Mouse (Mus musculus): ENCODE results near the gene Prdx5. TPM values are rescaled to one million over a fixed set of nuclear protein-coding genes. Genes with fewer than 3 reads are reported as not detected.

The Prdx5 gene
- polyA plus RNA-seq, 1 experiment = 56.4 TPM

DNA sequence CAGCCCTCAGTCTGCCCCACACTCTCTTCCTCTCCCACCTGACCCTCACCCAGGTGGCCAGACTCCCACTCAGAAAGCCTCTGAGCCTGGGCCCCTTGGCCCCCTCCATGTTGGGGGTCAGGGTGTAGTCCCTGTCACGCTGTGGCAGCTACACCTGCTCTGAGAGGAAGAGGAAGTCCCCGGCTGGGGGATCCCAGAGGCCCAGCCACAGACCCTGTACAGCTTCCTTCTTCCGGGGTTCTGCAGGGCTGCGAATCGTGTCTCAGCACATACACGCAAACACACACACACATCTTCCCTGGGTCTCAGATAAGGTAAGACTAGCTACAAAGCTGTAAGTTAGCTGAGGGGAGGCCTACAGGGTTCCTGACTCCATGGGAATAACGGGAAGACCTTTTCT is 51.9 kb downstream of the Prdx5 start, which contains the start of gene Ccdc88b:
TSS of gene Ccdc88b (minus strand) at position 181 of the 400 bp plus-strand sequence.
- no peaks in the 10 kb centered on the region for H3K27me3 ChIP-seq (ENCODE audit: control insufficient read depth, insufficient read depth, low read length, poor library complexity, severe bottlenecking)
- H3K9me3 ChIP-seq (replicated peaks; ENCODE audit: control insufficient read depth, insufficient read depth, low read length, poor library complexity, severe bottlenecking) = no peaks in the 10 kb centered on the region
- H3K36me3 ChIP-seq (ENCODE audit: control insufficient read depth, insufficient read depth, low read length, poor library complexity, severe bottlenecking) = no peaks in the 10 kb centered on the region
- no peak within 1 kb of the TSS for H3K4me3 ChIP-seq (ENCODE audit: low read depth, low read length)
- TF ChIP-seq CTCF (IDR thresholded peaks at IDR 0.05; ENCODE audit: low read depth, low read length) (no peak), EP300 (IDR thresholded peaks at IDR 0.05; ENCODE audit: insufficient read depth, low read depth, low read length) (no peak), POLR2A (IDR thresholded peaks at IDR 0.05; ENCODE audit: insufficient read depth, low read length) (no peak)
- H3K4me1 ChIP-seq (ENCODE audit: control insufficient read depth, insufficient read depth, low read length) = no peaks in the 10 kb centered on the region
- no peak within 1 kb of the TSS for H3K9ac ChIP-seq (ENCODE audit: low read depth, poor library complexity, severe bottlenecking)
- H3K27ac ChIP-seq (ENCODE audit: insufficient read depth, low read length) = no peak within 1 kb of the TSS

DNA sequence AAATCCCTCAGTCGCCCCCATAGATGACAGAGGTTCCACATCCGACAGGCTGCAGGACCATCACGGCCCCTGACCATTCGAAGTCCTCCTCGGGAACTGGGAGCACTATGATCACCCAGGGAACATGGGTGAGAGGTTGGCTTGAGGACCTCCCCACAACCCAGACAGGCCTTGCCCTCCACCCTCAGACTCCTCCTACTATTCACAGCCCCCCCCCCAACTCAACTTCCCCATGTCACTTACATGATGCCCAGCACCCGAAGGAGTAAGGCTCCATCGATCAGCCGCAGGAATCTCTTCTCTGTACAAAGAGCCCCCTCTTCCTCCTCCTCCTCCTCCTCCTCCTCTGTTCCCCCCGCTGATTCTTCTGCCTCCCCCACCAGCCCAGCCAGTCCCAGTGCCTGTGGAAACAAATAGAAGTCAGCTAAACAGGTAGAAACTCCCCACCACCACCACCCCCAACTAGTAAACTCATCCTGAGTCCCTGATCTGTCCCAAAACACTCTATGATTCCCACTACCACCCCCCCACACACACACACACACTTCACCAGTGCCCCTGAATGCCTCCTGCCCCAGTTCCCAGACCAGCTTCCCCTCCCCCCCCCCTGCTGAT is 52.4 kb downstream of the Prdx5 start:
- H3K27me3 ChIP-seq (ENCODE audit: control insufficient read depth, insufficient read depth, low read length, poor library complexity, severe bottlenecking) = no peaks in the 10 kb centered on the region
- no peak overlapping the region for H3K9ac ChIP-seq (ENCODE audit: low read depth, poor library complexity, severe bottlenecking)
- no peak overlapping the region for H3K27ac ChIP-seq (ENCODE audit: insufficient read depth, low read length)
- no peaks in the 10 kb centered on the region for H3K36me3 ChIP-seq (ENCODE audit: control insufficient read depth, insufficient read depth, low read length, poor library complexity, severe bottlenecking)
- TF ChIP-seq EP300 (IDR thresholded peaks at IDR 0.05; ENCODE audit: insufficient read depth, low read depth, low read length) (no peak), CTCF (IDR thresholded peaks at IDR 0.05; ENCODE audit: low read depth, low read length) (no peak), POLR2A (IDR thresholded peaks at IDR 0.05; ENCODE audit: insufficient read depth, low read length) (no peak)
- no peak overlapping the region for H3K4me3 ChIP-seq (ENCODE audit: low read depth, low read length)
- no peaks in the 10 kb centered on the region for H3K9me3 ChIP-seq (replicated peaks; ENCODE audit: control insufficient read depth, insufficient read depth, low read length, poor library complexity, severe bottlenecking)
- no peaks in the 10 kb centered on the region for H3K4me1 ChIP-seq (ENCODE audit: control insufficient read depth, insufficient read depth, low read length)

DNA sequence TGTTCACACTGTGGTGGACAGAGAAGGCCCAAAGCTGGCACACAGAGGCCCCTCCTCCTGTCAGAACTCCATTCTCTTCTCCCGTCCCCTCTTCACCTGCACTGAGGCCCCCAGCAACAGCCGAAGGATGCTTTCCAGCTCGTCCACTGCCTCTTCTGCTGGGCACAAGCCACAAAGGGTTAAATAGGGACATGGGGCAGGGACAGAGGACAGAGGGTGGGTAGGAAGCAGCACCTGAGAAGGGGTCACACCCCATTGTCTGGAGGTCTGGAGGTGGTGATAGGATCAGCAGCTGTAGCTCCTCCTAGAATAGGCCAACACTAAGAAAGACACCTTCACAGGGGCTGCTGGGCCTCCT is 52.9 kb downstream of the Prdx5 start:
- Histone ChIP-seq H3K27ac (ENCODE audit: insufficient read depth, low read length) (no peak overlapping the region), H3K9me3 (replicated peaks; ENCODE audit: control insufficient read depth, insufficient read depth, low read length, poor library complexity, severe bottlenecking) (no peaks in the 10 kb centered on the region), H3K9ac (ENCODE audit: low read depth, poor library complexity, severe bottlenecking) (no peak overlapping the region), H3K27me3 (ENCODE audit: control insufficient read depth, insufficient read depth, low read length, poor library complexity, severe bottlenecking) (no peaks in the 10 kb centered on the region), H3K4me1 (ENCODE audit: control insufficient read depth, insufficient read depth, low read length) (no peaks in the 10 kb centered on the region), H3K36me3 (ENCODE audit: control insufficient read depth, insufficient read depth, low read length, poor library complexity, severe bottlenecking) (no peaks in the 10 kb centered on the region), H3K4me3 (ENCODE audit: low read depth, low read length) (no peak overlapping the region)
- TF ChIP-seq POLR2A (IDR thresholded peaks at IDR 0.05; ENCODE audit: insufficient read depth, low read length) (no peak), EP300 (IDR thresholded peaks at IDR 0.05; ENCODE audit: insufficient read depth, low read depth, low read length) (no peak), CTCF (IDR thresholded peaks at IDR 0.05; ENCODE audit: low read depth, low read length) (no peak)

Other genes with a start within 250 kb of the Prdx5 start
- gene Rps6ka4, start 69.5 kb downstream of the Prdx5 start, polyA plus RNA-seq (2011; ENCODE audit: insufficient read depth, insufficient read length, low read depth, missing spikeins) = 4.5 and 5.2 TPM in 2 replicates
- gene Ccdc88b, start 51.9 kb downstream of the Prdx5 start, polyA plus RNA-seq (2011; ENCODE audit: insufficient read depth, insufficient read length, low read depth, missing spikeins) = 1.1 and 1.9 TPM in 2 replicates
- 109 and 112 TPM in 2 replicates for gene Trmt112, start 408 bp downstream of the Prdx5 start, polyA plus RNA-seq (2011; ENCODE audit: insufficient read depth, insufficient read length, low read depth, missing spikeins)
- 13.6 and 16.7 TPM in 2 replicates for gene Esrra, start 11.7 kb upstream of the Prdx5 start, polyA plus RNA-seq (2011; ENCODE audit: insufficient read depth, insufficient read length, low read depth, missing spikeins)
- gene Catsperz, start 15.3 kb upstream of the Prdx5 start, polyA plus RNA-seq (2011; ENCODE audit: insufficient read depth, insufficient read length, low read depth, missing spikeins) = 1.4 and 1.8 TPM in 2 replicates
- 1.5 TPM in 1 of 2 replicates, not detected in the other for gene Kcnk4, start 24.4 kb upstream of the Prdx5 start, polyA plus RNA-seq (2011; ENCODE audit: insufficient read depth, insufficient read length, low read depth, missing spikeins)
- 14.6 and 16.2 TPM in 2 replicates for gene Bad, start 31.8 kb upstream of the Prdx5 start, polyA plus RNA-seq (2011; ENCODE audit: insufficient read depth, insufficient read length, low read depth, missing spikeins)
- gene Gpr137, start 32.4 kb upstream of the Prdx5 start, polyA plus RNA-seq (2011; ENCODE audit: insufficient read depth, insufficient read length, low read depth, missing spikeins) = 9.0 and 12.8 TPM in 2 replicates
- gene Ppp1r14b, start 64.9 kb upstream of the Prdx5 start, polyA plus RNA-seq (2011; ENCODE audit: insufficient read depth, insufficient read length, low read depth, missing spikeins) = 151 and 166 TPM in 2 replicates
- gene Plcb3, start 66.4 kb upstream of the Prdx5 start, polyA plus RNA-seq (2011; ENCODE audit: insufficient read depth, insufficient read length, low read depth, missing spikeins) = 42.4 and 45.6 TPM in 2 replicates
- gene Fkbp2, start 70.4 kb upstream of the Prdx5 start, polyA plus RNA-seq (2011; ENCODE audit: insufficient read depth, insufficient read length, low read depth, missing spikeins) = 40.4 and 45.5 TPM in 2 replicates
- gene Vegfb, start 77.5 kb upstream of the Prdx5 start, polyA plus RNA-seq (2011; ENCODE audit: insufficient read depth, insufficient read length, low read depth, missing spikeins) = 44.7 and 49.1 TPM in 2 replicates
- 14.8 and 15.8 TPM in 2 replicates for gene Dnajc4, start 82.5 kb upstream of the Prdx5 start, polyA plus RNA-seq (2011; ENCODE audit: insufficient read depth, insufficient read length, low read depth, missing spikeins)
- gene Nudt22, start 86.0 kb upstream of the Prdx5 start, polyA plus RNA-seq (2011; ENCODE audit: insufficient read depth, insufficient read length, low read depth, missing spikeins) = 6.8 and 7.7 TPM in 2 replicates
- 7.3 and 8.4 TPM in 2 replicates for gene Trpt1, start 86.0 kb upstream of the Prdx5 start, polyA plus RNA-seq (2011; ENCODE audit: insufficient read depth, insufficient read length, low read depth, missing spikeins)
- gene Fermt3, start 109.4 kb upstream of the Prdx5 start, polyA plus RNA-seq (2011; ENCODE audit: insufficient read depth, insufficient read length, low read depth, missing spikeins) = 0.59 and 1.0 TPM in 2 replicates
- gene Stip1, start 129.9 kb upstream of the Prdx5 start, polyA plus RNA-seq (2011; ENCODE audit: insufficient read depth, insufficient read length, low read depth, missing spikeins) = 519 and 544 TPM in 2 replicates
- 6.7 and 7.6 TPM in 2 replicates for gene Macrod1, start 146.7 kb upstream of the Prdx5 start, polyA plus RNA-seq (2011; ENCODE audit: insufficient read depth, insufficient read length, low read depth, missing spikeins)
- gene Flrt1, start 195.6 kb upstream of the Prdx5 start, polyA plus RNA-seq (2011; ENCODE audit: insufficient read depth, insufficient read length, low read depth, missing spikeins) = 0.51 and 0.82 TPM in 2 replicates

Measured in ES-Bruce4 (cell line).